Mouse (Mus musculus) spleen, adult 2 months (tissue): ENCODE measurements around the gene Haus6. TPM values are rescaled to one million over a fixed set of nuclear protein-coding genes. Genes with fewer than 3 reads are reported as not detected.
A peak's percentile ranks its signal among the peaks of the same experiment; 100 is the strongest.

Experiments used
- DNase-seq, 2 experiments: peaks; one replicate each; pipeline versions ENCODE4 v3.0.0 to v3.0.0-alpha.2; 2012 to 2021; ENCODE audit warnings: low spot score in 2 of 2, low read depth in 1 of 2
- H3K27ac ChIP-seq: fragments of 200-500 bp; 2 replicates; pipeline ENCODE4 v1.5.1; 2012; ENCODE audit warnings: low read length, inconsistent platforms; ENCODE audit not compliant: insufficient read depth
- H3K27me3 ChIP-seq: fragments of 200-500 bp; 2 replicates; pipeline ENCODE4 v1.6.1; 2012; ENCODE audit warnings: mild to moderate bottlenecking, moderate library complexity, low read length, inconsistent platforms; ENCODE audit not compliant: control insufficient read depth, insufficient read depth
- H3K36me3 ChIP-seq: fragments of 200-500 bp; 2 replicates; pipeline ENCODE4 v1.6.1; 2012; ENCODE audit warnings: mild to moderate bottlenecking, low read length, inconsistent platforms; ENCODE audit not compliant: control insufficient read depth, insufficient read depth
- H3K4me1 ChIP-seq: fragments of 200-500 bp; 2 replicates; pipeline ENCODE4 v1.6.1; 2011; ENCODE audit warnings: inconsistent platforms; ENCODE audit not compliant: control insufficient read depth, insufficient read depth, insufficient read length
- H3K4me3 ChIP-seq: fragments of 200-500 bp; 2 replicates; pipeline ENCODE4 v1.5.1; 2011; ENCODE audit warnings: mild to moderate bottlenecking, inconsistent platforms; ENCODE audit not compliant: insufficient read depth, insufficient read length; ENCODE audit errors: extremely low read depth
- CTCF ChIP-seq: fragments of 200-500 bp; IDR thresholded peaks from 2 replicates; pipeline ENCODE4 v1.5.1; 2011; ENCODE audit warnings: mild to moderate bottlenecking, inconsistent platforms; ENCODE audit not compliant: insufficient read depth, insufficient read length, insufficient replicate concordance; ENCODE audit errors: extremely low read depth
- POLR2A ChIP-seq: fragments of 200-500 bp; IDR thresholded peaks from 2 replicates; pipeline ENCODE4 v1.6.1; 2011; ENCODE audit warnings: low read depth, low read length, inconsistent platforms
- WGBS: fragments of 180-500 bp; shearing (Covaris S2); methylation state at CpG from one replicate; pipeline ENCODE4 v1.1.7; 2018; 5-methylcytosine and 5-hydroxymethylcytosine counted together
- polyA plus RNA-seq: library from polyadenylated mRNA; depleted of rRNA; stranded (reverse); fragments of >200 nt; gene quantifications from 2 replicates; pipeline ENCODE4 v1.2.3, GENCODE M21; 2012; rRNA removed

Gene Haus6
- polyA plus RNA-seq, 1 experiment = 8.8 TPM

DNA sequence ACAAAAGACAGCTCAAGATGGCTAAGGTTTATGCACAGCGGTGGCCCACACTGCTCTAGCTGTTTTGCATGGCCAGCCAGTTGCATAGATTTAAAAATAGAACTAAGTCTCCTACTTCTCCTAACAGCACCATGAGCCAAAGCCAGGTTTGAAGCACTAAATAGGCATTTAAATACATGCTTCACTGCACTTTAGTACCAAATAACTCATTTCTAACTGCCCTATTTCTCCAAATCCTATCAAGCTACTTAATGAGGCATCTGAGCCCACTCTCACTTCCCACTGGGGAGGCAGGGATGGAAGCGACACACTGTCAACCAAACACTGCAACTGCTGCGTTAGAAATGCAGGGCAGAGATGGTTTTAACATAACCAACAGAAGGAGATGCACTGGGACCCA is 67.9 kb downstream of the Haus6 start:
- no peak for DNase-seq
- Histone ChIP-seq H3K27me3 (no peaks in the 10 kb centered on the region), H3K27ac (no peak overlapping the region), H3K36me3 (no peaks in the 10 kb centered on the region), H3K4me1 (no peaks in the 10 kb centered on the region), H3K4me3 (no peak overlapping the region)
- TF ChIP-seq CTCF = no peak
- WGBS = 79% methylated on average over 3 of the region's 3 CpGs

DNA sequence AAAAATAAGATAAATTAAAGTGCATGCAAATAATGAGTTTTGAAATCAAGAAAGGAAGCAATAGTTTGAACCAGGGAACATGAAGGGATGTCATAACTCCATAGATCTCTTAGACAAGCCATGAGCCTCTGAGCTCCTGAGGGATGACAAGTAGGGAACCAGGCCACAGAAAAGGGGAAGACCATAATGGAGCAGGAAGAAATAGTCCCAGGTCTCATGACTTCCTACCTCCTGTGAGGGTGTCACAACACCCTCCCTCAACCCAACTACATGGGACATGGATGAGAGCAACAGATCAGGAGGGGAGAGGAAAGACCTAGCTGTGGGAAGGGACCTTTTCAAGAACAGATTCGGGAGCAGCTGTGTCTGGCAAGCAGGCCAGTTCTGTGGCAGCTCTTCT is 70.3 kb downstream of the Haus6 start:
- no peak for TF ChIP-seq CTCF
- TF ChIP-seq POLR2A = no peak
- Histone ChIP-seq H3K4me1 (no peaks in the 10 kb centered on the region), H3K36me3 (no peaks in the 10 kb centered on the region), H3K27ac (no peak overlapping the region), H3K27me3 (no peaks in the 10 kb centered on the region), H3K4me3 (no peak overlapping the region)
- no peak for DNase-seq
- WGBS = 79% methylated on average over 1 of the region's 1 CpGs

DNA sequence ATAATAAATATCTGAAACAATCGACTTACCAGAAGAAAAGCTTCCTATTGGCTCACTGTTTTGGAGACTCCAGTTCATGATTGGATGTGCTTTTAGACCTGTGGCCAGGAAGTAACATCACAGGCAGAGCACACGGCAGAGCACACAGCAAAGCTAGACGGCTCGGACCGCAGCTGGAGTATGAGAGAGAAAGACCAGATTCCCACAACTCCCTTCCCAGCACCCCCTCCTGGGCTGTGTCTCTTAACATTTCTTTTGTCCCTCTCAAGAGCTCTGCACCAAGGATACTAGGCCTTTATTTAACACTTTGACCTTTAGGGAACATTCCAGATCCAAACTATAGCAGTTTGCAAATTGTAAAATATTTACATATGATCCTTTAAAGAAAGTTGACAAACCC is 72.9 kb downstream of the Haus6 start:
- WGBS = 94% methylated on average over 5 of the region's 5 CpGs
- Histone ChIP-seq H3K4me1 (no peaks in the 10 kb centered on the region), H3K36me3 (no peaks in the 10 kb centered on the region), H3K27me3 (no peaks in the 10 kb centered on the region), H3K4me3 (no peak overlapping the region), H3K27ac (no peak overlapping the region)
- no peak for DNase-seq
- TF ChIP-seq POLR2A (no peak), CTCF (no peak)

DNA sequence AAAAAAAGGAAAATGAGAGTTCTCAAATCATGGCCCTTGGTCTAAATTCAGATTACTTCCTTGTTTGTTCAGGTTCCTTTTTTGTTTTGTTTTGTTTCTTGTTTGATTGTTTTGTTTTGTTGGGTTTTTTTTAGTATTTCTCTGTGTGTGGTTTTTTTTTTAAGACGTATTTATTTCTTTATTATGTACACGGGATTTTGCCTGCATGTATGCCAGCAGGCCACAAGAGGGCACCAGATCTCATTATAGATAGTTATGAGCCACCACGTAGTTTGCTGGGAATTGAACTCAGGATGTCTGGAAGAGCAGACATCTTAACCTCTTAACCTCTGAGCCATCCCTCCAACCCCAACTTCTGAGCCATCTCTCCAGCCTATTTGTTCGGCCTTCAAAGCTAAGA is 73.9 kb downstream of the Haus6 start:
- peak; percentile 9 to 32 for DNase-seq

DNA sequence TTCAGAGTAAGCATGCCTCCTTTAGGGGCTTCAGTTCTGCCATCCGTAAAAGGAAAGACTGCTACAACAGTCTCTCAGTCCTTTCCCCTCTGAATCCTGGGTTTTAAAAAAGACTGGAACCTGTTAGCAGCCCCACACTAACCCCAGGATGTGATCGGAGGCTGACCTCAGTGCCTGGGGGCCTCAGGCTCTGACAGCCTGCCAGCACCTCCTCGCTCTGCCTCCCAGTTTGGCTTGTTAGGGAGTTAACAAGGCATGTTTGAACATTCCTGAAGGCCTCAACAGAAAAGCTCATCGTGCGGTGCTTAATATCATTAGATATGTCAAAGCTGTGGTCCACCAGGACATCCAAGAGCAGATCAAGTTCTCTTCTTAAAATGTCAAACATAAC is 77.8 kb downstream of the Haus6 start:
- Histone ChIP-seq H3K27me3 (no peaks in the 10 kb centered on the region), H3K4me3 (no peak overlapping the region), H3K4me1 (no peaks in the 10 kb centered on the region), H3K36me3 (no peaks in the 10 kb centered on the region), H3K27ac (no peak overlapping the region)
- DNase-seq = no peak
- 83% methylated on average over 5 of the region's 5 CpGs for WGBS
- TF ChIP-seq CTCF (no peak), POLR2A (no peak)

More for the DNA sequence above, 73.9 kb downstream of the Haus6 start:
- TF ChIP-seq POLR2A (no peak), CTCF (peak; percentile 14; the same call in 1 of the 2 replicates)
- Histone ChIP-seq H3K27ac (no peak overlapping the region), H3K4me1 (no peaks in the 10 kb centered on the region), H3K4me3 (no peak overlapping the region), H3K36me3 (no peaks in the 10 kb centered on the region), H3K27me3 (no peaks in the 10 kb centered on the region)
- WGBS = 28% methylated on average over 4 of the region's 4 CpGs

DNA sequence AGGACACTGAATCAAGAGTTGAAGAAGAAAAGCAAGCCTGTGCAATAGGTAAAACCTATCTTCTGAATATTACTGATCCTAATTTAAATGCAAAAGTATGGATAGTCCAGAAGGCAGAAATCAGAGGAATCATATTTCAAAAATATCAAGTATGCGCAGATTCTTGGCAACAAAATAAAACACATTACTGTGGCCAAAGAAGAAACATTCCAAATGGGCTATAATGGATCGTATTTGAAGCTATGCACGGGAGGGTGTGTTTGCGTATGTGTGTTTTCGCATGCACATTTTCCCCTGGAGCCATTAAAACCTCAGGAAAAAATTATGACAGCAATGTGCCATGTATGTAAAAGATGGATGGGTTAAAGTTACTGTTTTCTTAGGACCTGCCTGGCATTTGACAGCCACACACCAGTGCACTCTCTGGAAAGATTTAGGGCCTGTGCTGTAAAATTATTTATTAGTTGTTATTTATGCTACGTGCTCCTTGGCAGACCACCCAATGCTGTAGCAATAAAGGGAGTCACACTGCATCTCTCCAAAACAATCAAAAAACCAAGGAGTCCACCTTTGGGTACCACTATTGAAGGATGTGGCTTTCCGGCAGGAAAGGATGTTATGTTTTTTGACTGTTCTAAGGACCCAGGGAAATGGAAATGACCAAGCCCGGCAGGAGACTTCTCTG is 78.3 kb downstream of the Haus6 start:
- H3K27ac ChIP-seq = no peak overlapping the region
- H3K4me1 ChIP-seq = no peaks in the 10 kb centered on the region
- no peaks in the 10 kb centered on the region for H3K27me3 ChIP-seq
- no peaks in the 10 kb centered on the region for H3K36me3 ChIP-seq
- 87% methylated on average over 8 of the region's 8 CpGs for WGBS
- TF ChIP-seq CTCF = no peak
- TF ChIP-seq POLR2A = no peak
- no peak overlapping the region for H3K4me3 ChIP-seq
- DNase-seq = no peak

DNA sequence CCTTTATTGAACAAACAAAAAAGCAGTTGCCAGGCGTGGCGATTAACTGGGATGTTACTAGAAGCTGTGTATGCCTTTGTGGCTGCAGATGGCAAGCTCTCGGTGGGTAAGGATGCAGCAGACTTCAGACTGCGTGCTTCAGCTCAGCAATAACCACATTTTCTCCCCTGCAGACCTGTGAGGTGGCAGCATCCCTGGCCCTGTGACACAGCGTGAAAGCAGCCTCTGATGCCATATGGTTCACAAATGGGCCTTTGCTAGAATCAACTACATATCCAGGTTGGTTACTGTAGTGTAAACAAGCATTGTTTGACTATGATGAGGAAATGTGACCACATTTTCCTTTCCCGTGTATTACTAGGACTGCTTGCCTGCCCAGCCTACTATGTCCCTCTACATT is 82.7 kb downstream of the Haus6 start:
- DNase-seq = no peak
- TF ChIP-seq CTCF (no peak), POLR2A (no peak)
- Histone ChIP-seq H3K4me3 (no peak overlapping the region), H3K36me3 (no peaks in the 10 kb centered on the region), H3K27me3 (no peaks in the 10 kb centered on the region), H3K27ac (no peak overlapping the region), H3K4me1 (no peaks in the 10 kb centered on the region)
- 82% methylated on average over 6 of the region's 6 CpGs for WGBS

Other genes with a start within 250 kb of the Haus6 start
- gene Saxo1, start 53.7 kb downstream of the Haus6 start, polyA plus RNA-seq = not detected in 2 replicates
- gene Rraga, start 36.4 kb downstream of the Haus6 start, polyA plus RNA-seq = 23.0 and 32.8 TPM in 2 replicates
- 40.5 and 41.3 TPM in 2 replicates for gene Plin2, start 58.0 kb upstream of the Haus6 start, polyA plus RNA-seq
- gene Dennd4c, start 136.5 kb upstream of the Haus6 start, polyA plus RNA-seq = 2.0 and 2.4 TPM in 2 replicates
- 576 and 618 TPM in 2 replicates for gene Rps6, start 245.4 kb upstream of the Haus6 start, polyA plus RNA-seq